Mouse (Mus musculus): Measurements from ENCODE around the gene Fto. TPM values are rescaled to one million over a fixed set of nuclear protein-coding genes. Genes with fewer than 3 reads are reported as not detected.

Fto gene
- polyA plus RNA-seq, 2 experiments = 10.0 to 15.6 TPM

GRCm38 (mm10) chr8:91467881-91468534 lies 154.7 kb downstream of the Fto start:
- ATAC-seq (ENCODE audit: insufficient read depth) (no peak), DNase-seq (ENCODE audit: low read depth in 3 of 3, low spot score in 3 of 3) (no peak)

GRCm38 (mm10) chr8:91469441-91469840 lies 156.1 kb downstream of the Fto start:
- TF ChIP-seq EP300 (IDR thresholded peaks at IDR 0.05; ENCODE audit: low read depth) (no peak), CTCF (IDR thresholded peaks at IDR 0.05; ENCODE audit: low read depth) (no peak)
- Histone ChIP-seq H3K36me3 (replicated peaks; ENCODE audit: control insufficient read depth, insufficient read depth, low read depth) (no peaks in the 10 kb centered on the region), H3K9ac (replicated peaks) (no peak overlapping the region), H3K4me1 (replicated peaks; ENCODE audit: control insufficient read depth in 2 of 2, insufficient read depth in 2 of 2, low read length in 1 of 2) (no peaks in the 10 kb centered on the region), H3K9me3 (ENCODE audit: control insufficient read depth, low read length) (no peaks in the 10 kb centered on the region), H3K4me2 (ENCODE audit: low read depth) (no peak overlapping the region), H3K27ac (no peak overlapping the region), H3K27me3 (ENCODE audit: control insufficient read depth, insufficient read depth, low read length) (no peaks in the 10 kb centered on the region), H3K4me3 (ENCODE audit: insufficient read depth in 1 of 2, low read depth in 2 of 2, low read length in 2 of 2) (no peak overlapping the region)
- WGBS (ENCODE audit: insufficient replicate concordance) = 86% methylated on average over 8 of the region's 8 CpGs
- DNase-seq (ENCODE audit: low read depth in 3 of 3, low spot score in 3 of 3) (no peak), ATAC-seq (ENCODE audit: insufficient read depth) (no peak)

More at GRCm38 (mm10) chr8:91467881-91468534, 154.7 kb downstream of the Fto start:
- H3K4me1 ChIP-seq (replicated peaks; ENCODE audit: control insufficient read depth in 2 of 2, insufficient read depth in 2 of 2, low read length in 1 of 2) = no peaks in the 10 kb centered on the region
- H3K4me2 ChIP-seq (ENCODE audit: low read depth) = no peak overlapping the region
- no peaks in the 10 kb centered on the region for H3K9me3 ChIP-seq (ENCODE audit: control insufficient read depth, low read length)
- H3K4me3 ChIP-seq (ENCODE audit: insufficient read depth in 1 of 2, low read depth in 2 of 2, low read length in 2 of 2) = no peak overlapping the region
- 64% methylated on average over 8 of the region's 8 CpGs for WGBS (ENCODE audit: insufficient replicate concordance)
- no peaks in the 10 kb centered on the region for H3K27me3 ChIP-seq (ENCODE audit: control insufficient read depth, insufficient read depth, low read length)
- no peak overlapping the region for H3K9ac ChIP-seq (replicated peaks)
- no peak overlapping the region for H3K27ac ChIP-seq
- no peaks in the 10 kb centered on the region for H3K36me3 ChIP-seq (replicated peaks; ENCODE audit: control insufficient read depth, insufficient read depth, low read depth)
- no peak for TF ChIP-seq EP300 (IDR thresholded peaks at IDR 0.05; ENCODE audit: low read depth)
- no peak for TF ChIP-seq CTCF (IDR thresholded peaks at IDR 0.05; ENCODE audit: low read depth)

GRCm38 (mm10) chr8:91474731-91475279 lies 161.5 kb downstream of the Fto start:
- 73% methylated on average over 6 of the region's 6 CpGs for WGBS (ENCODE audit: insufficient replicate concordance)
- no peaks in the 10 kb centered on the region for H3K9me3 ChIP-seq (ENCODE audit: control insufficient read depth, low read length)
- H3K4me1 ChIP-seq (replicated peaks; ENCODE audit: control insufficient read depth in 2 of 2, insufficient read depth in 2 of 2, low read length in 1 of 2) = no peaks in the 10 kb centered on the region
- ATAC-seq (ENCODE audit: insufficient read depth) (no peak), DNase-seq (ENCODE audit: low read depth in 3 of 3, low spot score in 3 of 3) (no peak)
- no peak for TF ChIP-seq CTCF (IDR thresholded peaks at IDR 0.05; ENCODE audit: low read depth)
- H3K4me2 ChIP-seq (ENCODE audit: low read depth) = no peak overlapping the region
- no peak overlapping the region for H3K27ac ChIP-seq
- H3K4me3 ChIP-seq (ENCODE audit: insufficient read depth in 1 of 2, low read depth in 2 of 2, low read length in 2 of 2) = no peak overlapping the region
- no peak overlapping the region for H3K9ac ChIP-seq (replicated peaks)
- no peaks in the 10 kb centered on the region for H3K27me3 ChIP-seq (ENCODE audit: control insufficient read depth, insufficient read depth, low read length)
- H3K36me3 ChIP-seq (replicated peaks; ENCODE audit: control insufficient read depth, insufficient read depth, low read depth) = no peaks in the 10 kb centered on the region; the same call in 1 of the 2 replicates

- DNase-seq (ENCODE audit: low read depth in 3 of 3, low spot score in 3 of 3) = no peak
- Histone ChIP-seq H3K9ac (replicated peaks) (no peak overlapping the region), H3K4me1 (replicated peaks; ENCODE audit: control insufficient read depth in 2 of 2, insufficient read depth in 2 of 2, low read length in 1 of 2) (no peaks in the 10 kb centered on the region), H3K27ac (no peak overlapping the region), H3K36me3 (replicated peaks; ENCODE audit: control insufficient read depth, insufficient read depth, low read depth) (no peaks in the 10 kb centered on the region; the same call in 1 of the 2 replicates), H3K9me3 (ENCODE audit: control insufficient read depth, low read length) (no peaks in the 10 kb centered on the region), H3K4me2 (ENCODE audit: low read depth) (no peak overlapping the region), H3K4me3 (ENCODE audit: insufficient read depth in 1 of 2, low read depth in 2 of 2, low read length in 2 of 2) (no peak overlapping the region), H3K27me3 (ENCODE audit: control insufficient read depth, insufficient read depth, low read length) (no peaks in the 10 kb centered on the region)
- ATAC-seq (ENCODE audit: insufficient read depth) = no peak
- 73% methylated on average over 5 of the region's 5 CpGs for WGBS (ENCODE audit: insufficient replicate concordance)
- no peak for TF ChIP-seq CTCF (IDR thresholded peaks at IDR 0.05; ENCODE audit: low read depth)
Measured at GRCm38 (mm10) chr8:91476988-91477387, 163.7 kb downstream of the Fto start.

- TF ChIP-seq CTCF (IDR thresholded peaks at IDR 0.05; ENCODE audit: low read depth) = no peak
- no peak for TF ChIP-seq EP300 (IDR thresholded peaks at IDR 0.05; ENCODE audit: low read depth)
- H3K27me3 ChIP-seq (ENCODE audit: control insufficient read depth, insufficient read depth, low read length) = no peaks in the 10 kb centered on the region
- no peaks in the 10 kb centered on the region for H3K9me3 ChIP-seq (ENCODE audit: control insufficient read depth, low read length)
- H3K4me3 ChIP-seq (ENCODE audit: insufficient read depth in 1 of 2, low read depth in 2 of 2, low read length in 2 of 2) = no peak overlapping the region
- DNase-seq (ENCODE audit: low read depth in 3 of 3, low spot score in 3 of 3) (no peak), ATAC-seq (ENCODE audit: insufficient read depth) (no peak)
- H3K27ac ChIP-seq = no peak overlapping the region
- H3K4me2 ChIP-seq (ENCODE audit: low read depth) = no peak overlapping the region
- whole genome bisulfite sequencing (ENCODE audit: insufficient replicate concordance) = 78% methylated on average over 10 of the region's 10 CpGs
- H3K4me1 ChIP-seq (replicated peaks; ENCODE audit: control insufficient read depth in 2 of 2, insufficient read depth in 2 of 2, low read length in 1 of 2) = no peaks in the 10 kb centered on the region
- no peak overlapping the region for H3K9ac ChIP-seq (replicated peaks)
- no peaks in the 10 kb centered on the region; the same call in 1 of the 2 replicates for H3K36me3 ChIP-seq (replicated peaks; ENCODE audit: control insufficient read depth, insufficient read depth, low read depth)
Measured at GRCm38 (mm10) chr8:91477471-91477870, 164.1 kb downstream of the Fto start.

All from liver, embryonic 14.5 days (tissue).